Mouse (Mus musculus) limb, embryonic 10.5 days (tissue): ENCODE data around the gene Pstk. TPM values are rescaled to one million over a fixed set of nuclear protein-coding genes. Genes with fewer than 3 reads are reported as not detected.
A peak's percentile ranks its signal among the peaks of the same experiment; 100 is the strongest.
"Not testable (repeated sequence)": the region's sequence is repeated elsewhere in the genome, so short reads cannot be mapped to it uniquely, and the experiment has no call there.

ENCODE experiments used
- DNase-seq: peaks from one replicate; pipeline ENCODE4 v3.0.0-alpha.2; 2017; ENCODE audit warnings: low spot score
- H3K27ac ChIP-seq: fragments of 300-500 bp; sonication (generic); 2 replicates; pipeline ENCODE4 v1.5.1; 2016; ENCODE audit warnings: mild to moderate bottlenecking
- H3K27me3 ChIP-seq: fragments of 300-500 bp; sonication (generic); 2 replicates; pipeline ENCODE4 v1.6.1; 2016; ENCODE audit warnings: low read depth, mild to moderate bottlenecking; ENCODE audit not compliant: poor library complexity, severe bottlenecking
- H3K36me3 ChIP-seq: fragments of 300-500 bp; sonication (generic); 2 replicates; pipeline ENCODE4 v1.6.1; 2016; ENCODE audit warnings: mild to moderate bottlenecking, moderate library complexity
- H3K4me1 ChIP-seq: fragments of 300-500 bp; sonication (generic); 2 replicates; pipeline ENCODE4 v1.6.1; 2016
- H3K4me3 ChIP-seq: fragments of 300-500 bp; sonication (generic); 2 replicates; pipeline ENCODE4 v1.5.1; 2016; ENCODE audit warnings: mild to moderate bottlenecking, moderate library complexity
- H3K9me3 ChIP-seq: fragments of 300-500 bp; sonication (generic); replicated peaks from 2 replicates; pipeline ENCODE4 v1.6.1; 2016; ENCODE audit warnings: mild to moderate bottlenecking
- WGBS: fragments of 180-500 bp; shearing (Covaris S2); methylation state at CpG from one replicate; pipeline ENCODE4 v1.1.7; 2016; 5-methylcytosine and 5-hydroxymethylcytosine counted together
- polyA plus RNA-seq: library from polyadenylated mRNA; unstranded; fragments of >200 nt; fragmentation: Nextera tagmentation; extraction: Ambion mirVana; gene quantifications from 2 replicates; pipeline ENCODE4 v1.2.1, GENCODE M21; 2016

Pstk gene
- polyA plus RNA-seq, 1 experiment from 2014 or later, result 68.0 TPM

GRCm38 (mm10) chr7:131371470-131371860, 524 bp downstream of the Pstk start:
- no peaks in the 10 kb centered on the region for H3K27me3 ChIP-seq
- peak overlapping the region; percentile 85 for H3K4me3 ChIP-seq
- H3K27ac ChIP-seq, result peak overlapping the region; percentile 98
- no peak for DNase-seq
- 12% methylated on average over 9 of the region's 9 CpGs for WGBS
- H3K9me3 ChIP-seq, result no peaks in the 10 kb centered on the region
- H3K36me3 ChIP-seq, result peaks cover 8% of the 10 kb centered on the region
- H3K4me1 ChIP-seq, result peaks cover 16% of the 10 kb centered on the region

DNA sequence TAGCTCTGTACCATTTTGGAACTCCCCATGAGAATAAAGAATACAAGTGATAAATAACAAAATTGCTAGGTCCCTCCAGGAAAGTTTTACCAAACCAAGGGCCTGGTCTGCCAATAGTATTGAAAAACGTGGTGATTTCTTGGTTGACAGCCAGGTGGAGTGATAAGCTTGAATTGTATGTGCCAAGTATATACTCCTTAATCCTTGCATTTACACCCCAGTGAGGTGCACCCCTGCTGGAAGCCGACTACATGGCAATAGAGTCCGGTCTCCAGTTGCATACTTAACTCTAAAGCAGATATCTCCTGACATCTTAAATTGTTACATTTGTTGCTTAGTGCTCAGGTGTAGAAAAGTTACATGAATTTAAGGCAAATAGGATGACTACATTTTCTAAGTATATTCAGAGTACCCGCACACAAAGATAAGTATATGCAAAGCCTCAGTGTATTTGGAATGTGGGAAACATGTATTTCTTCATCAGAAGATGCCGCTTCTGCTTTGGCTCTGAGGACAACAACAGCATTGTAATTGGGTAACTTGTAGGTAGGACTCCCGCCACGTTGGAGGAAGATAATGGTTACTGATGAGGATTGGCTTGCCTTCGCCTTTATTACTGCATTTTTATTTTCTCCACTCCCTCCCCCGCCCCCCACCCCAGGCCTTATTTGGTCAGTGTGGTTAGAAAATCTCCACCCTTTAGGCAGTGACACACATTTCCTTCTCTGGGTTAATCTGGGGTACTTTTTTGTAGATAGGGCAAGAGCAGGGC, 1.1 kb downstream of the Pstk start:
- WGBS, result 76% methylated on average over 9 of the region's 9 CpGs
- no peaks in the 10 kb centered on the region for H3K9me3 ChIP-seq
- no peak for DNase-seq

GRCm38 (mm10) chr7:131391761-131392160, 20.8 kb downstream of the Pstk start:
- not testable (repeated sequence) for H3K27ac ChIP-seq, DNase-seq, H3K9me3 ChIP-seq, H3K4me1 ChIP-seq, H3K4me3 ChIP-seq, H3K27me3 ChIP-seq
- WGBS, result 93% methylated on average over 7 of the region's 7 CpGs
- H3K36me3 ChIP-seq, result peaks cover 71% of the 10 kb centered on the region

More for the DNA sequence above, 1.1 kb downstream of the Pstk start:
- Histone ChIP-seq H3K27ac (no peak overlapping the region), H3K4me1 (peaks cover 16% of the 10 kb centered on the region), H3K36me3 (peaks cover 8% of the 10 kb centered on the region), H3K4me3 (peak overlapping the region; percentile 85), H3K27me3 (no peaks in the 10 kb centered on the region)

- Histone ChIP-seq H3K9me3 (no peaks in the 10 kb centered on the region), H3K4me3 (peak overlapping the region; percentile 90), H3K27ac (peak overlapping the region; percentile 93), H3K4me1 (peaks cover 21% of the 10 kb centered on the region), H3K27me3 (no peaks in the 10 kb centered on the region), H3K36me3 (peaks cover 16% of the 10 kb centered on the region)
- DNase-seq, result peak; percentile 58
- 8% methylated on average over 16 of the region's 16 CpGs for WGBS
Measured at GRCm38 (mm10) chr7:131409321-131409987, 38.5 kb downstream of the Pstk start.

GRCm38 (mm10) chr7:131409988-131410385, 39.0 kb downstream of the Pstk start:
- Histone ChIP-seq H3K4me1 (peaks cover 21% of the 10 kb centered on the region), H3K9me3 (no peaks in the 10 kb centered on the region), H3K27me3 (no peaks in the 10 kb centered on the region), H3K27ac (peak overlapping the region; percentile 93), H3K4me3 (peak overlapping the region; percentile 90), H3K36me3 (peaks cover 16% of the 10 kb centered on the region)
- DNase-seq, result no peak
- WGBS, result under 1% methylated on average over 38 of the region's 38 CpGs

DNA sequence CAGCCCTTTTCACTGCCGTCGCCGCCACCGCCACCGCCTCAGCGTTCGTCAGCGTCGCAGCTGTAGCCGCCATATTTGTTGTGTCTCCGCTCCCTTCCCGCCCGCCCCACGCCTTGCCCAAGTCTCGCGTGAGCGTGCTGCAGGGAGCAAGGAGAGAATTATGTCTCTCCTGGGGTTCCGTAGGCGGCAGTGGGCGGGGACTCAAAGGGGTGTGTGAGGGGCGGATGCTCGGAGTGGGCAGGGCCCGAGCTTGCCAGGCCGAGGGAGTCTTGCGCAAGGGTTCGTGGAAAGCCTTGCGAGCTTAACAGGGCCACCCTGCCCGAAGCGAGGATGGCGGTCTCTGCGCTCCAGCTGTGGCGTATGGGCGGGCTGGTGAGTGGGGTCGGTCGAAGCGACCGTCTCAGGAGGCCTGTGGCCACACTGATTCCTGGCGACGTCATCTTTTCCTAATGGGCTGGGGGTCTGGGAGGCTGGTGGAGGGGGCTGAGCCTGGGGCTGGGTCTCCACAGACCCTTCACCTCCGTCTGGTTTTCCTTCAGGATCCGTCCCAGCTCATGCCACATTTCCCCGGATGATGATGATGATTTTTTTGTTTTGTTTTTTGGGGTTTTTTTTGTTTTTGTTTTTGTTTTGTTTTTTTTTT, 39.6 kb downstream of the Pstk start, which contains the start of the genes Ikzf5 and Acadsb:
Gene Ikzf5, minus strand, starts transcription at position 106 of the 643 bp plus-strand sequence.
Gene Acadsb, plus strand, starts transcription at position 186 of the 643 bp plus-strand sequence.
- peaks cover 21% of the 10 kb centered on the region for H3K4me1 ChIP-seq
- peaks cover 16% of the 10 kb centered on the region for H3K36me3 ChIP-seq
- H3K4me3 ChIP-seq, result peak within 1 kb of the TSS; percentile 90
- DNase-seq, result peak; percentile 97
- H3K9me3 ChIP-seq, result no peaks in the 10 kb centered on the region
- no peaks in the 10 kb centered on the region for H3K27me3 ChIP-seq
- under 1% methylated on average over 42 of the region's 42 CpGs for WGBS
- H3K27ac ChIP-seq, result peak within 1 kb of the TSS; percentile 93

- no peak for DNase-seq
- H3K27ac ChIP-seq, result no peak overlapping the region
- H3K4me3 ChIP-seq, result peak overlapping the region; percentile 90
- WGBS, result 44% methylated on average over 10 of the region's 10 CpGs
- no peaks in the 10 kb centered on the region for H3K9me3 ChIP-seq
- H3K4me1 ChIP-seq, result peaks cover 21% of the 10 kb centered on the region
- no peaks in the 10 kb centered on the region for H3K27me3 ChIP-seq
- H3K36me3 ChIP-seq, result peaks cover 12% of the 10 kb centered on the region
Measured at GRCm38 (mm10) chr7:131411221-131411940, 40.4 kb downstream of the Pstk start.

- peak overlapping the region; percentile 90; the same call in 1 of the 2 replicates for H3K4me3 ChIP-seq
- no peak for DNase-seq
- no peaks in the 10 kb centered on the region for H3K9me3 ChIP-seq
- H3K27ac ChIP-seq, result no peak overlapping the region
- peaks cover 7% of the 10 kb centered on the region; the same call in 1 of the 2 replicates for H3K36me3 ChIP-seq
- peaks cover 21% of the 10 kb centered on the region for H3K4me1 ChIP-seq
- H3K27me3 ChIP-seq, result no peaks in the 10 kb centered on the region
- WGBS, result 59% methylated on average over 2 of the region's 2 CpGs
Measured at GRCm38 (mm10) chr7:131411941-131412270, 41.0 kb downstream of the Pstk start.

DNA sequence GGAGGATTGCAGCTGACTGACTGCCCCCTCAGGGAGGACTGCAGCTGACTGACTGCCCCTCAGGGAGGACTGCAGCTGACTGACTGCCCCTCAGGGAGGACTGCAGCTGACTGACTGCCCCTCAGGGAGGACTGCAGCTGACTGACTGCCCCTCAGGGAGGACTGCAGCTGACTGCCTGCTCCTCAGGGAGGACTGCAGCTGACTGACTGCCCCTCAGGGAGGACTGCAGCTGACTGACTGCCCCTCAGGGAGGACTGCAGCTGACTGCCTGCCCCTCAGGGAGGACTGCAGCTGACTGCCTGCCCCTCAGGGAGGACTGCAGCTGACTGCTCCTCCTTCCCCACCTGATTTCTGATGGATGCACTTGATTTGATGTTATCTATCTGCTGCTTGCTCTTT, 45.8 kb downstream of the Pstk start:
- not testable (repeated sequence) for H3K4me1 ChIP-seq, H3K27me3 ChIP-seq, H3K27ac ChIP-seq, H3K9me3 ChIP-seq, DNase-seq, H3K36me3 ChIP-seq, H3K4me3 ChIP-seq

- Histone ChIP-seq H3K9me3 (no peaks in the 10 kb centered on the region), H3K36me3 (no peaks in the 10 kb centered on the region), H3K27me3 (no peaks in the 10 kb centered on the region), H3K27ac (no peak overlapping the region), H3K4me1 (peaks cover 5% of the 10 kb centered on the region; the same call in 1 of the 2 replicates), H3K4me3 (no peak overlapping the region)
- no peak for DNase-seq
Measured at GRCm38 (mm10) chr7:131417605-131418004, 46.7 kb downstream of the Pstk start.

DNA sequence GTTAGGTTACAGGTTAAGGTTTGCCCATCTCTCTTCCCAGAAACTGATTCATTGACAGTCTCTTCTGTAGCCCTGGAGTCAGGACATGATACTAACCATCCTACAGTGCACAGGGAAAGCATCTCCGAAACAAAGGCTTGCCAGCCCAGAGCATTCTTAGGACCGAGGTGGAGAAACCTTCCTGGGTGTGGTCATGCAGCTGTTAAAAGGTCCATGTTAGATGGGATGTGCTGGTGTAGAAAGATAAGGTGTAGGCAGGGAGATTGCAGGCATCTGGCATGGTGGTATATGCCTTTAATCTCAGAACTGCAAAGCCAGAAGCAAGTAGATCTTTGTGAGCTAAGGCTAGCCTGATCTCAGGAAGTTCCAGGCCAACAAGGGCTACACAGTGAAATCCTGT, 54.0 kb downstream of the Pstk start:
- WGBS, result 82% methylated on average over 2 of the region's 2 CpGs
- H3K27me3 ChIP-seq, result no peaks in the 10 kb centered on the region

DNA sequence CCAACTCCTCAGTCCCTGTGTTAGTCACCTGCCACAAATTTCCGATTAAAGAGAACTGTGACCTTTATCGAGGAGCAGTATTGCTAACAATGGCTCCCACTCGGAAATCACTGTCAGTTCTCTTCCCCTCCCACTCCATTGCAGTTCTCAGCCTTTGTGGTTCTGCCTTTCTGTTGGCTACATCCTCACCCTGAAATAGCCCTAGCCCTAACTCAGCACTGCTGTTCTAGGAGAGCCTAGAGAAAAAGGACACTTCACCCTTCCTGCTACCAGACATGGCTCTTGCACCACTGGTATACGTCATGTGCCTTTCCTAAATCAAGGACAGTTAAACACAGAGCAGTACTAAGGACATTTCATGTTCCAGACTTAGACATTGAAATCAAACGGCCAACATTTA, 56.4 kb downstream of the Pstk start:
- H3K4me3 ChIP-seq, result no peak overlapping the region
- H3K9me3 ChIP-seq, result no peaks in the 10 kb centered on the region
- 90% methylated on average over 5 of the region's 5 CpGs for WGBS
- H3K36me3 ChIP-seq, result peaks cover 21% of the 10 kb centered on the region
- no peak overlapping the region for H3K27ac ChIP-seq
- no peaks in the 10 kb centered on the region for H3K27me3 ChIP-seq
- DNase-seq, result no peak
- no peaks in the 10 kb centered on the region for H3K4me1 ChIP-seq

More for the DNA sequence above, 54.0 kb downstream of the Pstk start:
- no peak for DNase-seq
- no peak overlapping the region for H3K27ac ChIP-seq
- H3K4me1 ChIP-seq, result 0 out of 2 replicates have a peak, but pooled peaks cover under 1% of the 10 kb centered on the region
- peaks cover 6% of the 10 kb centered on the region for H3K36me3 ChIP-seq
- no peaks in the 10 kb centered on the region for H3K9me3 ChIP-seq
- no peak overlapping the region for H3K4me3 ChIP-seq
